Mouse (Mus musculus) MEL (cell line): ENCODE results near the gene Doxl2. TPM values are rescaled to one million over a fixed set of nuclear protein-coding genes. Genes with fewer than 3 reads are reported as not detected.

ENCODE experiments used
- DNase-seq: peaks from one replicate; pipeline ENCODE4 v3.0.0; 2011; ENCODE audit warnings: low read depth, low spot score
- H3K27ac ChIP-seq: 2 replicates; pipeline ENCODE4 v1.5.1; 2012; ENCODE audit warnings: low read depth, mild to moderate bottlenecking, control low read depth, low read length, moderate library complexity; ENCODE audit not compliant: control insufficient read depth
- H3K27me3 ChIP-seq, 2 experiments: fragments of 150-350 bp in 1 of 2; sonication (generic) in 1 of 2; 2 replicates each; pipeline ENCODE4 v1.6.1; 2012; ENCODE audit warnings: low read length in 2 of 2, mild to moderate bottlenecking in 2 of 2, improper control_type of control experiment in 1 of 2, moderate library complexity in 1 of 2; ENCODE audit not compliant: insufficient read depth in 2 of 2, control insufficient read depth in 1 of 2
- H3K36me3 ChIP-seq, 2 experiments: 2 replicates each; pipeline ENCODE4 v1.6.1; 2012 to 2014; ENCODE audit warnings: low read length in 2 of 2, improper control_type of control experiment in 1 of 2, inconsistent platforms in 1 of 2, mild to moderate bottlenecking in 1 of 2; ENCODE audit not compliant: insufficient read depth in 2 of 2, control insufficient read depth in 1 of 2
- H3K4me1 ChIP-seq, 2 experiments: fragments of 150-350 bp in 1 of 2; sonication (generic) in 1 of 2; 2 replicates each; pipeline ENCODE4 v1.6.1; 2012; ENCODE audit warnings: low read length in 2 of 2, improper control_type of control experiment in 1 of 2, mild to moderate bottlenecking in 1 of 2; ENCODE audit not compliant: insufficient read depth in 2 of 2, control insufficient read depth in 1 of 2
- H3K4me3 ChIP-seq, 2 experiments: fragments of 150-350 bp in 1 of 2; sonication (generic) in 1 of 2; 2 replicates each; pipeline ENCODE4 v1.5.1; 2012; ENCODE audit warnings: low read depth in 2 of 2, low read length in 2 of 2, mild to moderate bottlenecking in 2 of 2, moderate library complexity in 2 of 2, control low read depth in 1 of 2, improper control_type of control experiment in 1 of 2; ENCODE audit not compliant: control insufficient read depth in 1 of 2, insufficient read depth in 1 of 2
- H3K79me2 ChIP-seq: 2 replicates; pipeline ENCODE4 v1.6.1; 2012; ENCODE audit warnings: mild to moderate bottlenecking, low read length, moderate library complexity; ENCODE audit not compliant: control insufficient read depth, poor library complexity, insufficient read depth
- H3K9ac ChIP-seq: 2 replicates; pipeline ENCODE4 v1.6.1; 2012; ENCODE audit warnings: low read depth, mild to moderate bottlenecking, control low read depth, low read length, moderate library complexity; ENCODE audit not compliant: control insufficient read depth, poor library complexity, severe bottlenecking
- H3K9me3 ChIP-seq: fragments of 150-350 bp; sonication (generic); replicated peaks from 2 replicates; pipeline ENCODE4 v1.6.1; 2012; ENCODE audit warnings: mild to moderate bottlenecking, low read length, improper control_type of control experiment, moderate library complexity; ENCODE audit not compliant: insufficient read depth
- BHLHE40 ChIP-seq: IDR thresholded peaks from 2 replicates; pipeline ENCODE4 v1.6.1; 2012; ENCODE audit warnings: low read depth, mild to moderate bottlenecking, inconsistent platforms, low read length, improper control_type of control experiment, borderline replicate concordance
- CHD2 ChIP-seq: IDR thresholded peaks from 2 replicates; pipeline ENCODE4 v1.6.1; 2011; ENCODE audit warnings: low read length, improper control_type of control experiment
- CTCF ChIP-seq, 3 experiments: IDR thresholded peaks in 2 of 3; conservative IDR thresholded peaks in 1 of 3; 2 replicates each; pipeline ENCODE4 v1.5.1; 2011 to 2012; ENCODE audit warnings: low read length in 3 of 3, low read depth in 2 of 3, mild to moderate bottlenecking in 2 of 3, improper control_type of control experiment in 1 of 3, inconsistent platforms in 1 of 3, mixed read lengths in 1 of 3, moderate library complexity in 1 of 3; ENCODE audit not compliant: control insufficient read depth in 1 of 3, insufficient read depth in 1 of 3, poor library complexity in 1 of 3, severe bottlenecking in 1 of 3
- ELF1 ChIP-seq: IDR thresholded peaks from 2 replicates; pipeline ENCODE4 v1.6.1; 2014; ENCODE audit warnings: low read depth, mild to moderate bottlenecking, inconsistent platforms, low read length, improper control_type of control experiment, moderate library complexity
- EP300 ChIP-seq, 2 experiments: IDR thresholded peaks; 2 replicates each; pipeline ENCODE4 v1.6.1; 2011; ENCODE audit warnings: improper control_type of control experiment in 2 of 2, low read length in 2 of 2, low read depth in 1 of 2, mild to moderate bottlenecking in 1 of 2
- ETS1 ChIP-seq: IDR thresholded peaks from 2 replicates; pipeline ENCODE4 v1.6.1; 2012; ENCODE audit warnings: low read depth, mild to moderate bottlenecking, inconsistent platforms, low read length, improper control_type of control experiment, moderate library complexity
- HCFC1 ChIP-seq: IDR thresholded peaks from 2 replicates; pipeline ENCODE4 v1.6.1; 2012; ENCODE audit warnings: low read depth, mild to moderate bottlenecking, inconsistent platforms, low read length, improper control_type of control experiment, moderate library complexity
- KAT2A ChIP-seq: conservative IDR thresholded peaks from 2 replicates; pipeline ENCODE4 v1.6.1; 2012; ENCODE audit warnings: low read depth, low read length, improper control_type of control experiment, inconsistent platforms
- MAFK ChIP-seq: IDR thresholded peaks from 2 replicates; pipeline ENCODE4 v1.6.1; 2011; ENCODE audit warnings: low read depth, mild to moderate bottlenecking, low read length, improper control_type of control experiment, borderline replicate concordance
- MAZ ChIP-seq: IDR thresholded peaks from 2 replicates; pipeline ENCODE4 v1.6.1; 2012; ENCODE audit warnings: low read depth, mild to moderate bottlenecking, inconsistent platforms, low read length, improper control_type of control experiment
- NRF1 ChIP-seq: IDR thresholded peaks from 2 replicates; pipeline ENCODE4 v1.6.1; 2014; ENCODE audit warnings: low read depth, mild to moderate bottlenecking, inconsistent platforms, low read length, improper control_type of control experiment, moderate library complexity; ENCODE audit not compliant: poor library complexity, insufficient read depth, severe bottlenecking
- RAD21 ChIP-seq: IDR thresholded peaks from 2 replicates; pipeline ENCODE4 v1.6.1; 2011; ENCODE audit warnings: mild to moderate bottlenecking, low read depth, low read length, improper control_type of control experiment
- SMC3 ChIP-seq: IDR thresholded peaks from 2 replicates; pipeline ENCODE4 v1.6.1; 2011; ENCODE audit warnings: low read depth, low read length, improper control_type of control experiment
- TAL1 ChIP-seq: IDR thresholded peaks from 2 replicates; pipeline ENCODE4 v1.6.1; 2012; ENCODE audit warnings: mild to moderate bottlenecking, inconsistent platforms, low read length, moderate library complexity, mixed read lengths
- UBTF ChIP-seq: IDR thresholded peaks from 2 replicates; pipeline ENCODE4 v1.6.1; 2012; ENCODE audit warnings: low read depth, mild to moderate bottlenecking, inconsistent platforms, low read length, improper control_type of control experiment, moderate library complexity, borderline replicate concordance; ENCODE audit not compliant: insufficient read depth
- USF2 ChIP-seq, 2 experiments: IDR thresholded peaks; 2 replicates each; pipeline ENCODE4 v1.6.1; 2011 to 2012; ENCODE audit warnings: improper control_type of control experiment in 2 of 2, low read length in 2 of 2, borderline replicate concordance in 1 of 2, inconsistent platforms in 1 of 2, low read depth in 1 of 2, mild to moderate bottlenecking in 1 of 2; ENCODE audit not compliant: insufficient read depth in 1 of 2
- ZC3H11A ChIP-seq: IDR thresholded peaks from 2 replicates; pipeline ENCODE4 v1.6.1; 2012; ENCODE audit warnings: low read depth, mild to moderate bottlenecking, inconsistent platforms, low read length, improper control_type of control experiment
- ZKSCAN1 ChIP-seq: IDR thresholded peaks from 2 replicates; pipeline ENCODE4 v1.6.1; 2012; ENCODE audit warnings: low read depth, mild to moderate bottlenecking, inconsistent platforms, low read length, improper control_type of control experiment, moderate library complexity
- ZNF384 ChIP-seq: IDR thresholded peaks from 2 replicates; pipeline ENCODE4 v1.6.1; 2012; ENCODE audit warnings: low read depth, mild to moderate bottlenecking, inconsistent platforms, low read length, improper control_type of control experiment
- polyA plus RNA-seq, 2 experiments: library from polyadenylated mRNA; stranded (reverse) in 1 of 2; unstranded in 1 of 2; fragments of >175 nt in 1 of 2; fragments of >200 nt in 1 of 2; gene quantifications; 2 replicates each; pipeline versions ENCODE4 v1.2.1 to v1.2.4; 2012; ENCODE audit warnings: low replicate concordance in 2 of 2, low read depth in 1 of 2; ENCODE audit not compliant: insufficient read length in 2 of 2, insufficient read depth in 1 of 2, missing spikeins in 1 of 2
- total RNA-seq: library from RNA; depleted of rRNA; stranded (reverse); fragments of 300-350 nt; gene quantifications from 2 replicates; pipeline ENCODE4 v1.2.3, GENCODE M21; 2012

The Doxl2 gene
- total and polyA plus RNA-seq, 3 experiments: not detected

DNA sequence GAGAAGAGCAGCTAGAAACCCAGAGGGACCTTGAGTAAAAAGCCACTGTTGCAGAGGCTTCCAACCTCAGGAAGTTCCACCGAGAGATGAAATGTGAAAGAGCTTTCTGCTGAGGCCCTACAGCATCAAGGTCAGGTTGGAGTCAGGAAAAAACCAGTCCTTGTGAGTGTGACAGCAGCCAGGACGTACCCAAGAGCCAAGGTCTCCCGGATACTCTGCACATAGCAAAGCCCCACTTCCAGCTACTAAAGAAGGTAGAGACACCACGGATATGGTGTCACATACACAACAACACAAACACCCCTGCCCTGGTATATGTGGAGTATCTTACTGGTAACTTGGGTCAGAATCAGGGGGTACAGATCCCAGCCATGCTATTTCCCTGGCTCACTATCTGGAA, 24.0 kb downstream of the Doxl2 start:
- H3K4me3 ChIP-seq: no peak overlapping the region
- no peaks in the 10 kb centered on the region for H3K9me3 ChIP-seq
- no peak for DNase-seq
- no peaks in the 10 kb centered on the region for H3K36me3 ChIP-seq
- H3K27ac ChIP-seq: no peak overlapping the region
- no peaks in the 10 kb centered on the region for H3K4me1 ChIP-seq
- no peak overlapping the region for H3K9ac ChIP-seq
- TF ChIP-seq EP300 (IDR thresholded peaks at IDR 0.05; ENCODE audit: low read depth in 1 of 2, low read length in 2 of 2) (no peak), TAL1 (no peak), UBTF (no peak), MAFK (no peak), ZKSCAN1 (no peak), KAT2A (no peak), BHLHE40 (no peak), ZNF384 (no peak), RAD21 (no peak), ZC3H11A (no peak), USF2 (IDR thresholded peaks at IDR 0.05; ENCODE audit: borderline replicate concordance in 1 of 2, insufficient read depth in 1 of 2, low read depth in 1 of 2, low read length in 2 of 2) (no peak), HCFC1 (no peak), MAZ (no peak), ETS1 (no peak), CHD2 (no peak)
- no peaks in the 10 kb centered on the region for H3K27me3 ChIP-seq
- no peaks in the 10 kb centered on the region for H3K79me2 ChIP-seq

DNA sequence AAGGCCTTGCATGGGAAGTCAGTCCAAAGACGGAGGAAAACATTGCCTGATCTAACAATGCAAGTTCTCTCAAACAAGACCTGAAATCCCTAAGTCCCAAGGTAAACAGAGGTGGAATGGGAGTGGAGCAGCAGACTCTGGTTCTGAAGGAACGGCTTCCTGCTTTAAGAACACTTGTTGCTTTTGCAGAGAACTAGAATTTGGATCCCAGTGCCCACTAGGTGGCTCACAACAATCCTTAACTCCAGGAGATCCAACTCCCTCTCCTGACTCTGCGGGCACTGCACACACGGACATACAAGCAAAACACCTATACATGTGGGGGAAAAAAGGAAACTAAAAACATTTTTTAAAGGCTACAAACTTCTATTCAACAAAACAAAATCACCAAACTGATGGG, 28.6 kb downstream of the Doxl2 start:
- Histone ChIP-seq H3K36me3 (no peaks in the 10 kb centered on the region), H3K4me3 (no peak overlapping the region), H3K9me3 (no peaks in the 10 kb centered on the region), H3K79me2 (no peaks in the 10 kb centered on the region), H3K27me3 (no peaks in the 10 kb centered on the region), H3K27ac (no peak overlapping the region), H3K9ac (no peak overlapping the region), H3K4me1 (no peaks in the 10 kb centered on the region)
- no peak for DNase-seq
- no peak for TF ChIP-seq EP300 (IDR thresholded peaks at IDR 0.05; ENCODE audit: low read depth in 1 of 2, low read length in 2 of 2)

DNA sequence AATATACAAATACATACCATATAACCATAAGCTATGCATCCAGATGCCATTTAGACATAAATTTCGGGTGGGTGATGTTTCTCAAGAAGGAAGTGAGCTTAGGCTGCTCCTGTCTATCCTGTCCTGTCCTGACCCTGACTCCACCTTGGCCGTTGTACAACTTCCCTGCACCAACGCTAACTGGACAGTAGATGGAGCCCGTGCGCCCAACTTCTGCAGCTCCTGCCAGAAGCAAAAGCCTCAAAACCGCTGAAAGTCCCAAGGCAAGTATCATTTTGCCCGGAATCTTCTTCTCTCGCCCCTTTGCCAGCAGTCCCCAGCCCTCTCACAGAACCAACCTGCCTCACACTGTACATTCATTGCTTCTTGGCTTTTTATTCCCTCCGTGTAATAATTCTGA, 33.2 kb downstream of the Doxl2 start:
- no peaks in the 10 kb centered on the region for H3K4me1 ChIP-seq
- peak; percentile 57 for TF ChIP-seq SMC3
- no peak for TF ChIP-seq CHD2
- TF ChIP-seq CTCF (IDR thresholded peaks at IDR 0.05 in 2 of 3, conservative IDR thresholded peaks at IDR 0.05 in 1 of 3; ENCODE audit: control insufficient read depth in 1 of 3, insufficient read depth in 1 of 3, low read depth in 2 of 3, low read length in 3 of 3, poor library complexity in 1 of 3, severe bottlenecking in 1 of 3): peak; percentile 61 to 75 (median 61)
- TF ChIP-seq NRF1: no peak
- TF ChIP-seq ELF1: no peak
- TF ChIP-seq RAD21: peak; percentile 42
- TF ChIP-seq, all 39 proteins: peak for 3
- H3K9me3 ChIP-seq: no peaks in the 10 kb centered on the region
- H3K79me2 ChIP-seq: no peaks in the 10 kb centered on the region
- H3K27ac ChIP-seq: no peak overlapping the region
- no peaks in the 10 kb centered on the region for H3K36me3 ChIP-seq
- H3K9ac ChIP-seq: no peak overlapping the region
- no peaks in the 10 kb centered on the region for H3K27me3 ChIP-seq
- DNase-seq: peak; percentile 65
- no peak overlapping the region for H3K4me3 ChIP-seq
